Mouse (Mus musculus) adrenal gland, adult 8-10 months (tissue): Measurements from ENCODE around the gene Mocs3. TPM values are rescaled to one million over a fixed set of nuclear protein-coding genes. Genes with fewer than 3 reads are reported as not detected.

Experiments used
- DNase-seq: peaks from one replicate; pipeline ENCODE4 v3.0.0; 2022
- total RNA-seq, 4 experiments: library from RNA; stranded (reverse); gene quantifications; 2 replicates each; pipeline ENCODE4 v1.2.4; 2022

The Mocs3 gene
- total RNA-seq, result 10 to 100 TPM; 16.2 to 18.6 (median 17.9) TPM

DNA sequence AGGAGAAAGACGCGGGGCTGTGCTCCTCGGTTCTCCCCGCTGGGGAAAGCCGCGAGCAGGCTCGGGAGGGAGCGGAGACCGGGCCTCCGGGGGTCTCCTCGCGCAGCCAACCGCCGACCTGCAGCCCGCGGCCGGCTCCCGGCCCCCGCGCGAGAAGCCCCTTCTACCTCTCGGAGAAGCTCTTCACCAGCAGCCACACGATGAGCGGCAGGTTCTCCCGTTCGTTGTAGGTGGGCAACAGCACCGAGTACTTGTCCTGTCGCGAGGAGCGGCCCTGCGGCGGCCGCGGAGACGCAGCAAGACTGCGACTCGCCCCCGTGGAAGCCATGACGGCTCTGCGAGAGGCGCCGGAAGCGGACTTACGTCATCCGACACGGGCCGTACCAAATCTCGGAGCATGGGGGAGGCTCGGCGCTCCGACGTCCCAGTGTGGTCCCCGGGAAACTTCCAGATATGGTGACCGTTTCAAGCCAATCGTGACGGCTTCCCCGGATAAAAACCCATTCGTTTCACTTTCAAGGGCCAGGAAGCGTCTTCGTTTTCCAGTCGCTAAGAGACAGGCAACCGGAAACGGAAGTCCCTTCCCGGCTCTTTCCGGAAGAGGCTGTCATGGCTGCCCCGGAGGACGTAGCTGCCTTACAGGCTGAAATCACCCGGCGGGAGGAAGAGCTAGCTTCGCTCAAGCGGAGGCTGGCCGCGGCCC is at the start of gene Mocs3, which contains the start of the genes Gm20716 and Dpm1:
TSS of gene Mocs3 (plus strand) at position 597 of the 703 bp plus-strand sequence.
TSS of gene Gm20716 (minus strand) at position 339 of the 703 bp plus-strand sequence.
TSS of gene Dpm1 (minus strand) at position 566 of the 703 bp plus-strand sequence.
- DNase-seq, result peak; percentile 77

DNA sequence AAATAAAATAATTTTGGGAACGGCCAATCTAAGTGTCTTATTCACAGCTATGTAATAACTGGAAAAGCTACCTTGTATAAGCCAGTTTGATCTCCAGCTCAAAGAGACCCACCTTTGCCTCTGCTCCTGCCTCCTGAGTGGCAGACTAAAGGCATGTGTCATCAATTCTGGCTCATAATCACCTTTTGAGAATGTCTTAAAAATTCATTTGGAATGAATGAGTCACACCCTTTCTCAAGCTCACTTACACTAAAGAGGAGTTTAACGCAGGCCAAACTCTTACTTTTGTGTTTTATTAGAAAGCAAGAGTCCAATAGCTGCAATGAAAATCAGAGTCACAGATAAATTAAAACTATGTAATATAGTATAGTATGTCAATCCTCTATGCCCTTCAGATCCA is 38.6 kb upstream of the Mocs3 start:
- DNase-seq, result no peak

DNA sequence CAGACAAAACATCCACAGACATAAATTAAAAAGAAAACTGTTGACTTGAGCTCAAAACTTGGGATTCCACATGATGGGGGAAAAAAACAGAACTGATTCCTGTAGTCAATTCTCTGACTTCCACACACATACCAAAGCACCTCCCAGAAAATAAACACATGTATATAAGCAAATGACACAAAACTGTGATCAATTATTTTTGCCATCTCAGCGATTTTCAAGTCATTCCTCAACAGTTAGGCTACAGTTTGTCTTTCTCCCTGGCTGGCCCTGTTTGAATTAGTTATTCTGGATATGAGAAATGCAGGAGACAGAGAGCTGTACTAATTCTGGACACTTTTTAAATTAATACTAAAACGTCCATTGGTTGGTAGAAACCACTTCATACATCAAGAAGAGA is 36.7 kb upstream of the Mocs3 start:
- no peak for DNase-seq

DNA sequence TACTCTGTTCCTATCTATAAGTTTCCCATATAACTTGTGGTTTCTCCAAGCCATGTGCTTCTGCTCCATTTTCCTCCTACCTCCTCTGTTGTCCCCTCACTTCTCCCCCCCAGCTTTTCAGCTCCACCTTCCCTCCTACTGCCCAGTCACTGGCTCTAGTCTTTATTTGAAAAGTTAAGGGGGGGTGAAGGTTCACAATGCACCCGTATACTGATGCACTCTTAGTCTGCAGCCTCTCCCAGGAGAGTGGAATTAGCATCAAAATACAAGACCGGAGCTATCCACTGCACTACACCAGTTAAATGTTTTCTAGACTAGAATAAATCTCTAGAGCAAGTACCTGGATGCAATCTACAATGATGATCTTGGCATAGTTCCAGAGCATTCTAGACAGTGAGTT is 34.7 kb upstream of the Mocs3 start:
- no peak for DNase-seq

DNA sequence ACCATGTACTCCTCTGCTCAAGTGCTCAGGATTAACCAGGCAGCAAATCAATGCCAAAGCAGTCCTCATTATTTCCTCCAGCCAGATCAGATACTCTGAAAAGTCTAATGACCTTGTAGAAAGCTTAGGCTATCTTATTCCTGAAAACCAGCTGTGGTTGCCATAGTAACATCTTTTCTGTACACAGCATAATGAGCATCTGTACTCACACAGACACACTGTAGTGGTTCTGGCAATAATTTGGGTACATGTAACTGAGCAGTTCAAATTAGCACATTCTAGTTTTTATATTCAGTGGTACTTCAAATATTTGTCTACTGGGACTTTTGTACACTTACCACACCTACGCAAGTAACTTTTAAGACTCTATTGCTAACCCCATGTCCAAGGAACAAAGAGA is 32.0 kb upstream of the Mocs3 start:
- DNase-seq, result no peak

DNA sequence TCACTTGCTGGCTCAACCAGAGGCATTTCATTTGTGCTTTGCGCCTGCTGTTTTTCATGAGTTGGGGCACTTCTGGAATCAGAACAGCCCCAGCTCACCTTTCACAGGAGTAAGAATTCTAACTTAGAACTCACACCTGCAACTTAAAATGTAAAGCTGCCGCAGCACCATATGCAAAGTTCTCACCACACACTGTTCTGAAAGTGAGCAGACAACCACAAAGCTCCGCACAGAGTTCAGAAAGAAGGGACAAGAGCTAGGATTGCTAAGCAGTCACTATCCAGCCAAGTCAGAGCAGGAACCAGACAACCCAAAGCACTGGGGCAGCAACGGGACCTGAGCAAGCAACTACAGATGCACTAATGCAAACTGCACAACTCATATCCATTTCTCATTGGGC is 30.9 kb upstream of the Mocs3 start:
- DNase-seq, result no peak

DNA sequence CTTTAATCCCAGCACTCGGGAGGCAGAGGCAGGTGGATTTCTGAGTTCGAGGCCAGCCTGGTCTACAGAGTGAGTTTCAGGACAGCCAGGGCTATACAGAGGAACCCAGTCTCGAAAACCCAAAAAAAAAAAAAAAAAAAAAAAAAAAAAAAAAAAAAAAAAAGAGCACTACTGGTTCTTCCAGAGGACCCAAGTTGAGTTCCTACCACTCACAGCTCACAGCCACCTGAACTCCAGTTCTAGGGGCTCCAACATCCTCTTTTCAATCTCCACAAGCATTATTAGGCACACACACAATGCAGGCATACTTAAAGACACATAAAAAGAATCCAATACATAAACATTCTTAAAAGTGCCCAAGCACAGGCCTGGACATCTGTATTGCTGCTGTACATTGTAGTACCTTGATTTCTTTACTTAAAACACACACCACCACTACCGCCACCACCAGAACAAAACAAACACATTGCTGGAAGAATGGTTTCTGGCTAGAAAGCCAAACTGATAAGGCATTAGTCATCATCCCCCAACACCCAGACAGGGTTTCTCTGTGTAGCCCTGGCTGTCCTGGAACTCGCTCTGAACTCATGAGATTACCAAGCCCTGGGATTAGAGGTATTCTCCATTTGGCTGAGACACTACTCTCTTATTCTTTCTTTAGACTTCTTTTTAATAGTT is 30.3 kb upstream of the Mocs3 start:
- DNase-seq, result no peak

DNA sequence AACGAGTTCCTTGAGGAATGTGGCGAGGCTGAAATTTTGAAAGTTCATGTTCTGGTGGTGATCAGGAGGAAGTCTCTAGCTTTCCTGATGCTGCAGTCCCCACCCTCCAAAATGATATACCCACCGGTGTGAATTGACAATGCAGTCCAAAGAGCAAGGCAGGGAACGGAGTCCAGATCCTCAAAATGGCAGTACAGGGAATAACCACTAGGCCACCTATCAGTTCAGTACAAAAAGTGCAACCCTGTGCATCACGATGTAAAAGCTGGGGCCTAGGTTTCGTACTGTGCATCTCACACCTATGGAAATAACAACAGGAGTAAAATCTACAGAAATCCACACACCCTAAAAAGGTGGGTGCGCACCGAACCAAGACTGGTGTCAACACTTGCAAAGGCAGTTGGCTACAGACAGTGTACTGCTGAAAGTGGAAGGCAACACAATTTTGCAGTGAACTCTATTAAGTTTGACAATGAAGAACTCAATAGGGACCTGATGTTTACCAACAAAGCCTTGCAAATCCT is 25.9 kb upstream of the Mocs3 start:
- no peak for DNase-seq

DNA sequence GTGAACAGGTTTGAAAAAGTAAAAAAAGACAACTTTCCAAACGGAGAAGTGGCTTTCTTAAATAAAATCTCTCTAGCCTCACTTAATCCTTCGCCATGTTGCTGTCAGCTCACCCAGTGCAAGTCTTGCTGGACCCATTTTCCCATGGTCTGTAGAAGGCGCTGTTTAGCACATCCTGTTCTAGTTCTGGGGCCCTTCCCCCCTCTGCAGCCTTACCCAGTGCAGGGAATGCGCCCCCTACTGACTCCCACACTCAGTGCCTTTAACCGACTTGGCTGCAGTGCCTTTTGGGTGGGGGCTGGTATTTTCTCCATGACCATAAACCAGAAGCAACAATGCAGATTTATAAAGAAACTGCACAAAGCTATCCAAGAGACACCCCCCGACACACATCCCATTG is 25.2 kb upstream of the Mocs3 start:
- DNase-seq, result peak; percentile 85

DNA sequence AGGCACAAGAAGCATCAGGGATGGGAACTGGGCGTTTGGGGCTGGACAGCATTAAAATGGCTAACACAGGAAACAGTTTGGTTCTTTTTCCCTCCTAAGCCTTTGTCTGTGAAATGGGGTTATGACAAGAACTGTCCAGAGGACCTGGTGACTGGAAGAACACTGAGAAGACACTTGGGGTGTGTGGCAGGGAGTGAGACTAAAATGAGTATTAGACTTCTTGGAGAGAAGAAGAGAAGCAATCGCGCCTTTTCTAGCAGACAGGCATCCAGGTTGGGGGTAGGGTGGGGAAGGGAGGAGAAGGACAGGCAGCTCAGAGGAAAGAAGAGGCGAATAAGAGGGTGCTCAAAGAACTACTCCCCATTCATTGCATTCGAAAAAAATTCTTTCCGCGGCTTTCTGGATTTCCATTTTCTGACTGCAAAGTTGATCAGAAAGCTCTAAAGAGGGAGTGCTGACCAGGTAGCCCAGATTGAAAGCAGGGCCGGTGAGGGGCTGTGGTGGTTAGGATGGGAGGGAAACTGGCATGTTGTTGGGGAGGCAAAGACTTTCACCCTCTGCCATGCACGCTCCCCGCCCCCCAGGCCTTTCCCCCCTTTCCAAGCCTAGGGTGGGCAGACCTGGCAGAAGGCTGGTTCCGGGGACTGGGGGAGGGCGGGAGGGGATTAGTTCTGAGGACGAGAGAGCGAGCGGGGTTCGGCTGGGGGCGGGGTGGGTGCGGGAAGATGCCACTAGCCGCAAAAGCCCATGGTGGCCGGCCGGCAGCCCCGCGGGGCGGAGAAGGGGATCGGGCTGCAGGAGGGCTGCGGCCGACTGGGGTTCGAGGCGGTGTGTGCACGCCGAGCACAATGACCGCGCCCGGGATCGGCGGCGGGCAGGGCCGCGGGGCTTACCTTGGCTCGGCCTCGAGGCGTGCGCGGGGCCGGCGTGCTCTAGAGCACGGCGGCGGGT is 24.5 kb upstream of the Mocs3 start:
- no peak for DNase-seq

DNA sequence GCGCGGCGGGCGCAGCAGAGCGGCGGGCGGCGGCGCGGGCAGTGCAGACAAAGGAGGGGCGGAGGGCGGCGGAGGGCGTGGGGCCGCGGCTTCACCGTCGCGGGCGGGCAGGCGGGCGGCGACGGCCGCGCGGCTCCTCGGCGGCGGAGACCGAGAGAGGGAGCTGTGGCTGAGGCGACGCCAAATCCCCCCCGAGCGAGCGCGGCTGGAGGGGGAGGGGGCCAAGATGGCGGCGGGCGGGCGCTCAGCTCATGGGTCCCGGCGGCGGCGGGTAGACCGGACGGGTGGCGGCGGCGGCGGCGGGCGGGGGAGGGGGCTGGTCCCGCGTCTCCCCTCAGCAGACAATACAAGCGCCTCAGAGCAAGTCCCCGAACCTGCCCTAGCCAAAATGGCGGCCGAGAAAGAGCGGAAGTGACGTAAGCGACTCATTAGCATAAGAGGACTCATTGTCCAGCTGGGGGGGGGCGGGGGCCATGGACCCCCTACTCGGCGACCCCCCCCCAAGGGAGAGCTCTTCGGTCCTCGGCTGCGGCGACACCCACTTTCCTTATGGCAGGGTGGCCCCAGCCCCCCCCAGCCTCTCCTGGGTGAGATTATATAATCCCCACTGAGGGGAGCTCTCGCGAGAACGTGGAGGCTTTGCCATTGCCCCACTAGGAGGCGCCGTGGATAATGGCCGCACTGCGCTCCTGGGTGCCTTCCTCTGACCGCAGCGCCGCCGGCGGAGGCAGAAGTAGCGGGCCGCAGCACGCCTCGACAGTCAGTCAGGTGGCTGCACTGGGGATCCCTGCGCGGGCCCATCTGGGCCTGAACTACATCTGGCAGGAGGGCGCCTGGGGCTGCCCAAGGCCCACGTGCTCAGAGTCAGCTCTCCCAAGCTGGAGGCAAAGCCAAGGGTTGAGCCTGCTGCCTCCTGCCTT is 23.4 kb upstream of the Mocs3 start, which contains the start of gene Adnp:
TSS of gene Adnp (minus strand) at position 388 of the 920 bp plus-strand sequence.
- DNase-seq, result peak; percentile 96

DNA sequence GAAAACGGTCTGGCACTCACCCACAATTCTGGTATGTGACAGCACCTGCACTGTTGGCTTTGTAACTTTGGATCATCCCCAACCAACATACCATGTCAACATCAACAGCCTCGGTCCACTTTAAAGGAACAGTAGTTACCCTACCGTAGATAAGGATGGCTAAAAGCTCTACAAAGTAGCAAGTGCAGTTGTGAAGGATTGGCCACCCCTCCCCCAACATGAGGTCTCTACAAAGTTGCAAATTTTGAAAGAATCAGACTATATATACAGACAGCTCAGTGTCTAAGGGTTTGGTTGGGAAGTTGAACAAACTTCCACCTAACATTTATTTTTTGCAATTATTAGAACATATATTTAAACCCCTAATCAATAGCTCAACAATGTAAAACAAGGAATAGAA is 22.5 kb upstream of the Mocs3 start:
- no peak for DNase-seq

DNA sequence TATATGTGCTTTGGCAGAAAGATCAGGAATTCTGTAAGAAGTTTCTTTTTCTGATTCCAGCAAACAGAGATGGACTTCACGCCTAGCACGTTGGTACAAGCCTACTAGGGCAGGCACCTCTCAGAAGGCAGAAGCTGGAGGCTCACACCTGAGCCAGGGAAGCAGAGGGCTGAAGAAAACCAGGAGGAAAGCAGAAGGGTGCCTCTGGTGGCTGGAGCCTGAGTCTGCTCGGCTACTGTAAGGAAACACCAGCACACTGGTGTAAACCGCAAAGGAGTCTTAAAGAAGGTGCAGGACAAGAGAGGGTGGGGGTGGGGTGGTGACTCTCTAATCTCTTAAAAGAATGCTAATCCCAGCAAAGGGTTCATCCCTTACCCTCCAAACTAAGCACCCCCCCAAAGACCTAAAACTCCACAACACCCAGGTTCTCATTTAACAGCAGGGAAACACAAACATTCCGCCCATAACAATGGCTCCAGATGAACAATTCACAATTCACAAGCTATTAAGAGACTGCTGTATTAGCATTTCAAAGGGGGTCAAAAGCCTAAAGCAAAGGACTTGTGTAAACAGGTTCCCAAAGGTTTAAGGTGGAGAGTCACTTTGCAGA is 16.5 kb upstream of the Mocs3 start:
- DNase-seq, result no peak

DNA sequence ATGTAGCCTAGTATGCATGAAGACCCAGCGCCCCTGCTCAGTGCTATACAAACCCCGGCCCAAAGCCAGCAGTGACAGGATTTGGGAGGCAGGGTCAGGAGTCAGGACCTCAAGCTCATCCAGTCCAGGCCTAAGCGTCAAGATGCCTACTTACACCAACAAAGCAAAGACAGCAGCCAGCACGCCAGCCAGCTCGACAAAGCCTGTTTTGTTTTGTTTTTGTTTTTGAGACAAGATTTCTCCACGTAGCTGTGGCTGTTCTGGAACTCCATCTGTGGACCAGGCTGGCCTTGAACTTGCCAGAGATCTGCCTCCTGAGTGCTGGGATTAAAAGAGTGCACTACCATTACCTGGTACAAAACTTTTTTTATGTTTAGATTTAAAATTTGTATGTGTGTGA is 7.1 kb upstream of the Mocs3 start:
- DNase-seq, result no peak

DNA sequence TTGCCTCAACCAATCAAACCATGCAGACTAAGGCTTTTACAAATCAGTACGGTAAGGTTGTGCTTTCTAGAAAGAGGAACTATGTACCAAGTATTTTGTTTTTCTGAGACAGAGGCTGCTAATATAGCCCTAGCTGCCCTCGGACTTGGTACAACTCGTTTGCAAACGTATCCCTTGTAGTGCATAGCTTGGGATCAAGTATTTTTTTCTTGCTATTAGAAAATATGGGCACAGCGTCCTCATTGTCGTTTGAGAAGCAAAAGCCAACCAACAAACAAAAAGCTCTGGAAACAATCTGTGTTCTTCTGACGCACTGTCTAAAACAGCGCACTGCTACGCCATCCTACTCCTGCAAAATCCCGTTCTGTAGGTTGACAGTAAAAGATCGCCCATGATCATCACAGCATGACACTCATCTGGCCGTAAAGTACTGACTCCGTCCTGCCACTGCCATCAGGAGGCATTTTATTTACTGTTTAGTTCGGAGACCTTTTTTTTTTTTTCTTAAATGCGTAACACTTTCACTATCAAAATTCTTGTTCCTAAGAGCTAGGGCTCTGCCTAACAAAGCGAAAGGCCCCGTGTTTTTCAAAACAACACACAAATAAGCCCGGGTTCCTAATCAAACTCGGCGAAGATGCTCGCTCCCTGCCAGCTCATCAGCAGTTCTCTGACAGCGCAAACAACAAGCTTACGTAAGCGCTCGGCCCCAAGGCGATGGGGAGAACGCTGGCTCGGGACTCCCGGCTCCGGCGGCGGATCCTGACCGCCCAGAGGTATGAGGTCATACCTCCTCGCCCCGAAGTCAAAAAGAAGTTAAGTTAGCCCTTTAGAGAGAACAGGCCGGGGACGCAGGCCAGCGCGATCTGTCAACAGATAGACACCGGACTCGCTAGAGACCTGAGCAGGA is 1.1 kb upstream of the Mocs3 start:
- peak; percentile 59 for DNase-seq

DNA sequence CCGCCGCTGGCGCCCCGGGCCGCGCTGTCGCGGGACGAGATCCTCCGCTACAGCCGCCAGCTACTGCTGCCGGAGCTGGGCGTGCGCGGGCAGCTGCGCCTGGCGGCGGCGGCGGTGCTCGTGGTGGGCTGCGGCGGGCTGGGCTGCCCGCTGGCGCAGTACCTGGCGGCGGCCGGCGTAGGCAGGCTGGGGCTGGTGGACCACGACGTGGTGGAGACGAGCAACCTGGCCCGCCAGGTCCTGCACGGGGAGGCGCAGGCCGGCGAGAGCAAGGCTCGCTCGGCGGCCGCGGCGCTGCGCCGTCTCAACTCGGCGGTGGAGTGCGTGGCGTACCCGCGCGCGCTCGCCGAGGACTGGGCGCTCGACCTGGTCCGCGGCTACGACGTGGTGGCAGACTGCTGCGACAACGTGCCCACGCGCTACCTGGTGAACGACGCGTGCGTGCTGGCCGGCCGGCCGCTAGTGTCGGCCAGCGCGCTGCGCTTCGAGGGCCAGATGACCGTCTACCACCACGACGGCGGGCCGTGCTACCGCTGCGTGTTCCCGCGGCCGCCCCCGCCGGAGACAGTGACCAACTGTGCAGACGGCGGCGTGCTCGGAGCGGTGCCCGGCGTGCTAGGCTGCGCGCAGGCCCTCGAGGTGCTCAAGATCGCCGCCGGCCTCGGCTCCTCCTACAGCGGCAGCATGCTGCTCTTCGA is 500 bp downstream of the Mocs3 start:
- peak; percentile 14 for DNase-seq

DNA sequence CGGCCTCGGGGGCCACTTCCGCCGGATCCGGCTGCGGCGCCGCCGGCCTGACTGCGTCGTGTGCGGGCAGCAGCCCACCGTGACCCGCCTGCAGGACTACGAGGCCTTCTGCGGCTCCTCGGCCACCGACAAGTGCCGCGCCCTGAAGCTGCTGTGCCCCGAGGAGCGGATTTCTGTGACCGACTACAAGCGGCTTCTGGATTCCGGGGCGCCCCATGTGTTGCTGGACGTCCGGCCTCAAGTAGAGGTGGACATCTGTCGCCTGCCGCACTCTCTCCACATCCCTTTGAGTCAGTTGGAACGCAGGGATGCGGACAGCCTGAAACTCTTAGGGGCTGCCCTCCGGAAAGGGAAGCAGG is 1.0 kb downstream of the Mocs3 start:
- peak; percentile 17 for DNase-seq

DNA sequence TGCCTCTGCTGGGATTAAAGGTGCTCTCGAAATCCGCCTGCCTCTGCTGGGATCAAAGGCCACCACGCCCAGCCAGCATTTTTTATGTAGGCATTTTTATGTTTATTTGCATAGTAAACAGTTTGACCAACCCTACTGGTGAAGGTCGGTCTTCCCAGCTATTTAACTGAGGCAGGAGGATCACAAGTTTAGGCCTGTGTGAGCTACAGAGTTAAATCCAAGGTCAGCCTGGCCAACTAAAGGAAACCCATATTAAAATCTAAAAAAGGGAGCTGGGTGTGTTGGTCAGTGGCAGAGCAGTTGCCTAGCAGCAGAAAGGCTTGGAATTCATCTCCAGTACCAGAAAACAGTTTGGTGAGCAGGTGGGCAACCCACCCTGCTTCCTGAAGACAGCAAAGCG is 2.9 kb downstream of the Mocs3 start:
- no peak for DNase-seq

DNA sequence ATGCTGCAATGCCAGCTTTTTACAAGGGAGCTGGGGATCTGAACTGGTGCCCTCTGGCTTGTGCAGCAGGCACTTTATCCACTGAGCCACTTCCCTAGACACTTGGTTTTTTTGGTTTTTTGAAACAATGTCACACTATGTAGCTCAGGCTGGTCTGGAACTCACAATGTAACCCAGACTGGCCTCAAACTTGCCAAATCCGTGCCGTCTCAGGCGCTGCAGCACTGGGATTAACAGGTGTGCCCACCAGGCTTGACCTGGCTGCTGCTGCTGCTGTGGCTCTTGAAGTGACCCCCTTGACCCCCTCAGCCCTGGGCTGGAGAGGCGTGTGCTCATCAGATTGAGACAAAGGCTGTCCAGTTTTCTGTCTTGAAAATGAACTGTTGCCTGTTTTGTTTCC is 7.9 kb downstream of the Mocs3 start:
- no peak for DNase-seq
